Mouse (Mus musculus): ENCODE results near the gene Slc22a3.

Slc22a3 gene

GRCm38 (mm10) chr17:12409346-12409944, 98.1 kb downstream of the Slc22a3 start:
- DNase-seq (ENCODE audit: low spot score in 2 of 2): no peak

- DNase-seq (ENCODE audit: low spot score in 2 of 2): no peak
Measured at GRCm38 (mm10) chr17:12403420-12403819, 104.1 kb downstream of the Slc22a3 start.

GRCm38 (mm10) chr17:12396163-12396677, 111.3 kb downstream of the Slc22a3 start:
- DNase-seq (ENCODE audit: low spot score in 2 of 2): no peak

GRCm38 (mm10) chr17:12388239-12388638, 119.3 kb downstream of the Slc22a3 start:
- DNase-seq (ENCODE audit: low spot score in 2 of 2): no peak

GRCm38 (mm10) chr17:12387781-12388180, 119.7 kb downstream of the Slc22a3 start:
- DNase-seq (ENCODE audit: low spot score in 2 of 2): no peak

GRCm38 (mm10) chr17:12385049-12385794, 122.3 kb downstream of the Slc22a3 start:
- no peak for DNase-seq (ENCODE audit: low spot score in 2 of 2)

- no peak for DNase-seq (ENCODE audit: low spot score in 2 of 2)
Measured at GRCm38 (mm10) chr17:12382531-12382930, 125.0 kb downstream of the Slc22a3 start.

- DNase-seq (ENCODE audit: low spot score in 2 of 2): no peak
Measured at GRCm38 (mm10) chr17:12381579-12381978, 125.9 kb downstream of the Slc22a3 start.

- DNase-seq (ENCODE audit: low spot score in 2 of 2): no peak
Measured at GRCm38 (mm10) chr17:12380287-12380686, 127.2 kb downstream of the Slc22a3 start.

- DNase-seq (ENCODE audit: low spot score in 2 of 2): no peak
Measured at GRCm38 (mm10) chr17:12377981-12378705, 129.4 kb downstream of the Slc22a3 start, which contains the start of gene Plg. TSS of gene Plg (plus strand) at chr17:12378608.

- no peak for DNase-seq (ENCODE audit: low spot score in 2 of 2)
Measured at GRCm38 (mm10) chr17:12373601-12374144, 133.8 kb downstream of the Slc22a3 start.

GRCm38 (mm10) chr17:12372021-12372420, 135.5 kb downstream of the Slc22a3 start:
- DNase-seq (ENCODE audit: low spot score in 2 of 2): peak; percentile 67 to 90

- DNase-seq (ENCODE audit: low spot score in 2 of 2): no peak
Measured at GRCm38 (mm10) chr17:12371310-12371925, 136.1 kb downstream of the Slc22a3 start.

GRCm38 (mm10) chr17:12370289-12370688, 137.2 kb downstream of the Slc22a3 start:
- no peak for DNase-seq (ENCODE audit: low spot score in 2 of 2)

- DNase-seq (ENCODE audit: low spot score in 2 of 2): no peak
Measured at GRCm38 (mm10) chr17:12369393-12369792, 138.1 kb downstream of the Slc22a3 start.
